Mouse (Mus musculus) right cerebral cortex, postnatal 25 days (tissue): ENCODE data around the gene Mllt10.
"Not testable (repeated sequence)": the region's sequence is repeated elsewhere in the genome, so short reads cannot be mapped to it uniquely, and the experiment has no call there.

ENCODE experiments used
- DNase-seq: peaks from one replicate; pipeline ENCODE4 v3.0.0; 2022

Gene Mllt10

DNA sequence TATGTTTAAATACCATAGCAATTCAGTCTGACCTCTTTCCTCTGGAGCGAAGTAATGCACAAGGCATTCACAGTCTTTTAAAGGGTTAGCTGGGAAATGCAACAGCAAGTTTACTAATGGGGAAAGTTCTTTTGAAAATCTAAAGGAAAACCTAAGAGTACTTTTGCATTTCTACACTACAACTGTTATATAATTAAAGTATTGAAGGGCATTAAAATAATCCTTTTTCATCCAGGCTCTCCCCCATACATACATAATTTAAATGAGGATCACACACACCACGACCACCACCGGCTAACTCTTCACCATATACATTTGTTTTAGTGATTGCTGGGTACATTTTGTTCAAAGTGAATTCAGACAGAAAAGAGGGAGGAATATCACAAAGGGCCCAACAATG, 2.5 kb upstream of the Mllt10 start:
- DNase-seq, result no peak

DNA sequence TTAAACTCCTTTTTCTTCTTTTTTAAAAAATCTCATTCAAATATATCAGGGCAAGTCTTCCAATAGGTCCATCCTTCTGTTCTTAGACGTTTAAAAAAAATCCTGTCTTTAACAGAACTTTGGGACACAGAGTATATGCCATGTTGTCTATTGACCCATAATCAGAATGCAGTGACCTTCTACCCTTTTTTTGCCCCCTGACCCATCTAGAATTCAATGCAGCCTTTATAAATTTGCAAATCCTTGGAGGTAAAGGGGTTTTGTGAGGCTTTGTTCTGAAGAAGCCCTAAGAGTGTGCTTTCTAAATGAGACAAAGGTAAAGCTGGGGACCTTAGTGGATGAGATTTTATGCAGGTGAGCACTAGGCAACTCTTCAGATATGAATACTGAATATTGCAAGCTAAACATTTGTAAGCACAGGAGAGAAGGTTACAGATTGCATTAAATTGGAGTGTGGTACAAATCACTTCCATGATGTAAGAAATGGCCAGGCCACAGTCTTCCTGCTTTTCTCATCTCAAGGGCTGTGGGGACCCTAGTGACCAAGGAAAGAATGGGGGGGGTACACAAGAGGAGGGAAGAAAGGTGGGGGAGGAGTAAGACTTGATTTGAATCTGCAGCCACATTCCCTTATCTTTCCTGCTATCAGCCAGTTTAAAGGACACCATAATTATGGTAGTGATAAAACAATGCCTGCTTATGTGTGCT, 1.6 kb upstream of the Mllt10 start:
- no peak for DNase-seq

DNA sequence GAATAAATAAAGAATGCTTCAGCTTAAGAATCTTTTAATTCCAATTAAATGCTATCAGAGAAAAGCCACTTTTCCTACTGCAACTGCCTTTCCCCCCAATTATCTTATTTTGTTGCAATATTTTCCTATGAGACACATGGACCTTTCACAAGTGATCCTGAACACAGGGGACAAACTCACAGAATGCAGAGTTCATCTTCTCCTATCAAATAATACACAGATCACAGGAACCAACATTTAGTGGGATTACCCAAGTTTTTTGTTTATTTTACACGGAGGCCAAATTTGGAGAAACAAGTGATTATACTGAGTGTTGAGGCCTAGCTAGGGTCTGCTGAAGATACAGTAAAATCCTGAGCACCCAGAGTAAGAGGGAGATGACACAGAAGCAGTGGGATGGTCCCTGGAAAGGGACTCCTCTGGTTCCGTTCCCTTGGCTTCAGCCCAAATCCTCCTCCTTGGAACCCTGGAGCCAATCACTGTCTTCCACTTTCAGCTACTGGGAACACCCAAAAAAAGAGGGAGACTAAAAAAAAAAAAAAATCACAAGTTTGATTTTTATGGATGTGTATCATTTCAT, 996 bp upstream of the Mllt10 start:
- DNase-seq, result no peak

DNA sequence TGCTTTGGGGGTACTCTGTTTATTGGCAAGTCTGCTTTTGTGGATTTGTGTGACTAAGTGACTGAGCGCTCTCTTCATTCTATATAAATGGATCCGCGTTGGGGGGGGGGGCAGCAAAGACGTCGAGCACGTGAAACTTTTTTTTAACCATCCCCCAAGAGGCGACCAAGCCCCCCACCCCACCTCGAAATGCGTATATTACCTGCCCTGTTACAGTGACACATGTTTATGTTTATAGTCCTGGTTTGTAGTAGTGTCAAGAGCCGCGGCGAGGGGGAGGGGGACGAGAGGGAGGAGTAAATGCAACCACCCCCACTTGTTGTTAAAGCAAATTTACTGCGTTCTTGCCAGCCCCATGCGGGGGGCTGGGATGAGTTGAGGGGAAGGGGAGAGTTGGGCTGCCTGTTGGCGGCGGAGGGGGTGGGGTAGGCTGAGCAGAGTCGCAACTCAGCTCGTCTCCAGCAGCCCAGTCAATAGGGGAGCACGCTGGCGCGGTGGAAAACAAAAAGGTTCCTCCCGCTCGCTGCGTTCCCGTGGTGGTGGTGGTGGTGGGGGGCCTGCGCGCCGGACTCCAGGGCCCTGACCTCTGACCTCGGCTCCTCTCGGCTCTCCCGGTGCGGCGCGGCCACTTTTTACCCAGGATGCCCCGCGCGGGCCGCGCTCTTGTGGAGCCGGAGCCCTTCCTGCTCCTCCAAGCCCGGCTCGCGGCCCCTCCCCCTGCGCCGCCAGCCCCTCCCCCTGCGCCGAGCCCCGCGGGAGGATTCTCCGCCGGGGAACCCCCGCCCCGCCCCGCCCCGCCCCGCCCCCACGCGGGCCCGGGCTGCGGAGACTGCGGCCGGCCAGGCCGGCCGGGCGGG, 1.1 kb downstream of the Mllt10 start:
- peak; percentile 92 for DNase-seq

DNA sequence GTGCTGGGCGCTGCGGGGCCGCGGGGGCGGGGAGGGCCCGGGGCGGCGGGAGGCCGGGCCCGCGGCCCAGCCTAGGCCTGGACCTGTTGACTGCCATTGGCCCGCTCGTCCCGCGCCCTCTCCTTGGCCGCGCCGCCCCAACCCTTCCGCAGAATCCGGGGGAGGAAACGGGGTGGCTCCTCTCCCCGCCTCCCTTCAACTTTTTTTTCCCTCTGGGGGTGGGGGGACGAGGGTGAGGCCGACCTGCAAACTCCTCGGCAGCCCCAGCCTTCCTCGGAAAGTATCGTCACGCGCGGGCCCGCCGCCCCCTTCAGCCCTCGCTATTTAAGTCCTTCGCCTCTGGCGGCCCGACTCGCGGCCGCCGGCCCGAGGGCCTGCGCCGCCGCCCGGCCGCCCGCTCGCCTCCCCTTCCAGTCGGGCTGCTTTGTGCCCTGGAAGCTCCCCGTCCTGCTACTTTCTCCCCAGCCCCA, 1.8 kb downstream of the Mllt10 start:
- peak; percentile 86 for DNase-seq

DNA sequence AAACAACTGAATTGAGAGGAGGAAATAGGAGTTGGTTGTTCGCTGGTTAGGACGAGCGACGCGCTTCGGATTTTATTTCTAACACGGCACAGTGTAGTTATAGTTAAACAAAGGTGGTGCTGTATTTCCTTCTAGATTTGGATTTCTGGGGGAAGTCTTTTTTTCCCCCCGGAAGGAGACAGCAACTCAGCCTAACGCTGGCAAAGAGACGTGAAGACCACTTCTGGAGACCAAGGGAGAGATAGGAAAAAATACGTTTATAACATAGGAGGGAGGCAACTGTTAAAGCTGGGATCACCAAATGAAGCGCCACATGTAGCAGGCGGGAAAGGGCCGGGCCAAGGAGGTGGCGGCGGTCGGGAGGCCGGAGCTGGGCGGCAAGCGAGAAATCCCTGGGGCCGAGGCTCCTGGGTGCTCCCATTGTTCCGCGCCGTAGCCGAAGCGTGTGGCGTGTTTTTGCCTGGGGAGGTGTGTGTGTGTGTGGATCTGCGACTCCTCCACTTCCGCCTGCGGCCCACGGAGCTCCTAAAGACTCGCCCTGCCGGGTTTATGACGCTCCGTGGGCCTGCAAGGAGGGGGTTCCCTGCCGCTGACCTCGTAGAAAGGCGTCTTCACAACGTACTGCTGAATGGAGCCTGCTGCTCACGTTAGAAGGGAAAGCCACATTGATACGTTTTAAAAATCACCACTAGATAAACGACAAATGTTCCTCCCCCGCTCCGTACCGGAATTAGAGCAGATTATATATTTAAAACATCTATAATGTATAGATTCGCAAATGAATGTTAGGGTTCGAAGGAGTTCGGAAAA, 2.5 kb downstream of the Mllt10 start:
- peak; percentile 66 for DNase-seq

DNA sequence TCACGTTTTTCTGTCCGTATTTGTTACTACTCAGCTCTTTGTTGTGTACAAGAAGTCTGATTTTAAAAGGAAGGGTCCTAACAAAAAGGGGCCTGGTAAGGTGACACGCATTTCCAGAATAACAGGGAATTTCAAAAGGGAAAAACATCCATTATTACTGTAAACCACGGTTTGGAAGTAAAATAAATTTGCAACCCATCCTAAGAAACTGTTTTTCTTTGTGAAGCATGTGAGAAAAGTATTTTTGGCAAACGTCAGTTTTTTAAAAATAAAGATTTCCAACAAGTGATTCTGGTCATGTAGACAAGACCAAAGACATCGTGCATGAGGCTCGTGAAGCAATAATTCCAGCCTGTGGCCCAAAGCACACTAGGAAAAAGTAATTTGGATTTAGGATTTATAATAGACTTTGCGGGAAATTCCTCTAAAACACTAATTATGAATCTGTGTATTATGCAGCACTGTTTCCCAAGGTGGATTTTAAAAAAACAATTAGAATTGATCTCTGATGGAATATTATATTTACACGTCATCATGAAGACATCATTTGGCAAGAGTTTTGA, 3.2 kb downstream of the Mllt10 start:
- DNase-seq, result no peak

DNA sequence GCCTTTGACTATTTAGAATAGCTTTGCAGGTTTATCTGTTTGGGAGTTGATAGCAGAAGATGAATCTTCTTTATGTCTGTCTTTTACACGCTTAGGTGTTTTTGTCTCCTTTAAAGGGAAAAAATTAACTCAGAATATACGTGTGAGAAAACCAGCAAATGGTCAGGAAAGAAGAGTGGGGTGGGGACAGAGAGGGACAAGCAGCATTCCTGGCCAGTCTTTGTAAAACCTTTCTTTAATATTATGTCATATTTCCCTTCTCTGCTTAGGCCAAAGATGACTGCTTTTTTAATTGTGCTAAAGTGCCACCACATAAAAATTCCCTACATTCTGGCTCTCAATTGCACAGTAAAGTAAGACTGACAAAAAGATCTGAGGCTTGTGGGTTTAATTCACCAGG, 4.0 kb downstream of the Mllt10 start:
- no peak for DNase-seq

DNA sequence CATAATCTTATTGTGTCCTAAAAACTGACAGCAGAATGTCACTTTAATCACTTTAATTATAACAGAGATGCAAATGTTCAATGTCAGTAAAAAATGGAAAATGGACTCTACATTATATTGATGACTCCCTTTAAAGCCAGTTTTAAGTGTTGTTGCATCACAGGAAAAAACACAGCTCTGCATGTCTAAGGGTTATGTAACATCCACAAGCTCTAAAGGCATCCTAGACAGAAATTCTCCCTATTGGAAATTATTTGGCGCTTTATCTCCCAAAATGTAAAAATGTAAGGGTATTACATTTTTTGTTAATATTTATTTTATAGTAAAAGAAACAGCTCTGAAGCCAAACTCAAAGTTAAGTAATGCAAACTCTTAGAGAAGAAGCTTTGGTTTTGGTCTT, 4.9 kb downstream of the Mllt10 start:
- no peak for DNase-seq

DNA sequence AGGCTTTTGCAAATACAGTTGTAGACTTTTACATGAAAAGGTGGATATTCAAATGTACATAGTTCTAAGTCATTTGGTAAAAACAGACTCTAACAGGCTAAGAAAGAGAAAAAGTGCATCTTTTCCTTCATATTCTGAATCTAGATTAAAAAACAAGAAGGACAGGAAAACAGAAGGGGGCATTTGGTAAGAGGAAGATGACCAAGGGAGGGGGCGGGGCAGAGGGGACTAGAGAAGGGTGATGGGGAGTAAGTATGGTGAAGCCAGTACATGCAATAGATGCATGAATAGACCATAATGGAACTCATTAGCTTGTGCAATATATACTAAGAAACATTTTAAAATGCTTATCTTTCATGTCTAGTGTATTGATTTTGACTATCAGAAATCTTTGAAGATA, 5.4 kb downstream of the Mllt10 start:
- no peak for DNase-seq

DNA sequence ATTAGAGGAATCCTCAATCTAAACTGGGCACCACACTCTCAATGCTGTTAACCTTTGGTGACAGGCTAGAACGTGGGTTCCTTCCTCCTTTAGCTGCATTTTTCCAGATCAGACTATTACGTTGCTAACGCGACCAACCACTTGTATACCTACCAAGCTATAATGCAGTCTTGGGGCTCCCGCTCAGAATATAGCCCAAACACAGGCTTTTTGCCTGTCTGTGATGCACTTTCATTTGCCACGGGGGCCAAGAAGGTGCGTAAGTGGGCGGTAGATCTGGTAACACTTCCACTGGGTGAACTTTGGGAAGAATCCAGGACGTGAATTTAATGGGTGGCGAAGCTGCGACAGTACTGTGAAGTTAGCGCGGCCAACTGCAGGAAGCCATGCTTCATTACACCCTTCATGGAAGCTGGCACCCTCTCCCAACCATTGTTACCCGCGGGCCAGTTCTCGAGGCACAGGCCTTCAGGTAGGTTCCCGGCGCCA, 8.8 kb downstream of the Mllt10 start:
- peak; percentile 67 for DNase-seq

DNA sequence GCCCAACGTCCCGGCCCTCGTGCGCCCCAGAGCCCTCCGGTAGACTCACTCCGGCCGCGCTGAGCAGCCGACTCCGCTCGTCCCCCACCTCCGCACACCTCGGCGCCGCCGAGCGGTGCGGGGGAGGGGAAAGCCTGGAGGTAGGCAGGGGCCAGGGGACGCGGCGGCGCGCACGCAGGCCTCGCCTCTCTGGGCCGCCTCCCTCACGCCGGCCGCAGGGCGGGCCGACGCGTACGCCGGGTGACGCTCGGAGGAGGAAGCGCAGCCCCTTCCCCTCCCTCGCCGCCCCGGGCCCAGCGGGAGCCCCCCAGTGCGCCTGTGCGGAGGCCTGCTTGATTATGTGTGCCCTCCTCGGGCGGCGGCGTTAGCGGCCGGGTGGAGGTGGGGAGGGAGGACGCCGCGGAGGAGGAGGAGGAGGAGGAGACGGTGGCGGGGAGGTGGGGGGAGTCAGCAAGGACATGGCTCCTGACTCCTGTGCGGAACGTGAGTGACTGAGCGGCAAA, 9.4 kb downstream of the Mllt10 start:
- peak; percentile 95 for DNase-seq

DNA sequence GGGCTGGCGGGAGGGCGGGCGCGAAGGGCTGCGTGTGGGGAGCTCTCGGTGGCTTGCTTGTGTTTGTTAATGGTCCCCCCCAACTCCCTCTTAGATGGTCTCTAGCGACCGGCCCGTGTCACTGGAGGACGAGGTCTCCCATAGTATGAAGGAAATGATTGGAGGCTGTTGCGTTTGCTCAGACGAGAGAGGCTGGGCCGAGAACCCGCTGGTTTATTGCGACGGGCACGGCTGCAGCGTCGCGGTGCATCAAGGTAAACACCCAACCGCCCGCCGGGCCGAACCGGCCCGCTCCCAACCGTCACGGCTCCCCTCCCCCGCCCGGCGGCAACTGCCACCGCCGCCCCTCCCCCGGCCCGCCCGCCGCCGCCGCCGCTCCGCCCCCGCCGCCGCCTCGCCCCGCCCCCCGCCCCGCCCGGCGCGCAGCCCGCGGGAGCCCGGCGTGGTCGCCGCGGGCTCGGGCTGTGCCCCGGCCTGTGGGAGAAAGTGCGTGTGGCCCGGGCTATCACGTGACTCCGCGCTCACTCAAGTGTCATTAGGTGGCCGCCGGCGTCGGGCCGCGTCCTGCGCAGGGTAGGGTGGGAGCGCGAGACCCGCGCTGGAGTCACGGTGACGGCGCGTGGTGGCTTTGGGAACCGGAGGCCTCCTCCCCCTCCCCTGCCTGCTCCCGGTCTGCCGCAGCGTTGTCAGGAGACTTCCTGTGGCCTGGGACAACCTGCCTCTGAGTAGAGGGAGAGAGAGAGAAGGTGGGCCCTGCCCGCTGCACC, 10.1 kb downstream of the Mllt10 start:
- DNase-seq, result peak; percentile 62

DNA sequence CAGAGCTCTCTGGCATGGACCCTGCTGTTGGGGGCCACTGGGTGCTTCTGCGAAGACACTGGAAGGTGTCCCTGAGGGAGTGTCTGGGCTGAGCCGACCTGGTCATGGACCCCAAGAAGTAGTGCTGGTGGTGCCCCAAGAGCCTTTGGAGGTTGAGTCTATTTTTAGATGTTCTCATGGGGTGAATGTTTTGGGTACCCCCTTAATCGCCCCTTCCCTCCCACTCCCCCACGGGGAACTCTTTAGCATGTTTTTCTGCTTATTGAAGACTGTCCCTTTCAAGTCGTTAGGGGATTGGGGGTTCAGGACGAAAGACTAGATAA, 10.6 kb downstream of the Mllt10 start:
- DNase-seq, result no peak

DNA sequence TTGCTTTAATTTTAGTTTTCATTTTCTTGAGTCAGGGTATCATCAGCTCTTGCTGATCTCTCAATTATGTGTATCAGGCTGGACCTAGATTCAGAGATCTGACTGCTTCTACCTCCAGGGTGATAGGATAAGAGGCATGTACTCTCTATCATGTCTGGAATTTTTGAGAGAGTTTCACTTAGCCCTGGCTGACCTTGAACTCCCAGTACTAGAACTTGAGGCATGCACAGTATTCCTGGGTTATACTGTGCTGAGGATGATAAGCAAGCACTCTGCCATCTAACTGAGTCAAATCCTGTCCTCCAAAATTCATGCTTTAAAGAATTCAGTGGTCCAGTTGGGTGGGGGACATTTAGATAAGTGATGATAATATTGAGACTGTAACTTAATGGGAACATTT, 11.4 kb downstream of the Mllt10 start:
- DNase-seq, result no peak

DNA sequence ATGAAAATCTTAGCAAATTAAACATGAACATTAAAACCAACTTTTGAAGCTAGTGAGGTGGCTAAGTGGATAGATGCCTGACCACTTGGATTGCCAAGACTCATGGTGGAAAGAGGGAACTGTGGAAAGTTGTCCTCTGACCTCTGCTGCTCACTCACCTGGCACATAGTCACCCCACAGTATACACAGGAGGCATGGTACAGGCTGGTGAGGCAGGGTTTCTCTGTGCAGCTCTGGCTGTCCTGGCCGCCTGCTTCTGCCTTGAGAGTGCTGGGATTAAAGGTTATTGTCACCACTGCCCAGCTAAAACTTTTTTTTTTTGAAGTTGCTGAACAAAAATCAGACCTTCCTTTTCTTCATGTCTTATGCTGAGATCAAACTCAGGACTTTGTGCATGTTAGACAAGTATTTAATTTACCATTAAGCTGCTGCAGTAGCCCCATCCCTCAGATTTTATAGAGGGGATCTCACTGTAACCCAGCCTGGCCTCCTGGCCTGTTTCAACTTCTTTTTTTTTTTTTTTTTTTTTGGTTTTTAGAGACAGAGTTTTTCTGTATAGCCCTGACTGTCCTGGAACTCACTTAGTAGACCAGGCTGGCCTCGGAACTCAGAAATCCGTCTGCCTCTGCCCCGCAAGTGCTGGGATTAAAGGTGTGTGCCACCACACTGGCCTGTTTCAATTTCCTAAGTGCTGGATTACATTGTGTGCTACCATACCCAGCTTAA, 13.2 kb downstream of the Mllt10 start:
- no peak for DNase-seq

DNA sequence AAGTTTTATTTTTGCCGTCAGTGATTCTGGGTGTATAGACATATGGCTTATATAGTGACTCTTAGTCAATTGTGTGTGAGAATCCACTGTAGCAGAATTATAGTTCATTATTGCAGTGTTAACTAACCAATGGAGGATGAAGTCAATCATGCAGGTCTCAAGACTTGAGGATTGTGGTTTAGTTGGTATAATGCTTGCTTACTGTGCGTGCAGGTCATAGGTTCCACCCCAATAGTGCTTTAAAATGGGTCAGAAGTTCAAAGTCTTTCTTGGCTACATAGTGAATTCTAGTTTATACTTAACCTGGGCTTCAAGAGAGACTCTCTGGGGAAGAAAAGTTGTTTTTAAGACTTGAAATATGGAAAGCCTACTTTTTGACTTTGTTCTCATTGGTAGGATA, 16.9 kb downstream of the Mllt10 start:
- DNase-seq, result no peak

DNA sequence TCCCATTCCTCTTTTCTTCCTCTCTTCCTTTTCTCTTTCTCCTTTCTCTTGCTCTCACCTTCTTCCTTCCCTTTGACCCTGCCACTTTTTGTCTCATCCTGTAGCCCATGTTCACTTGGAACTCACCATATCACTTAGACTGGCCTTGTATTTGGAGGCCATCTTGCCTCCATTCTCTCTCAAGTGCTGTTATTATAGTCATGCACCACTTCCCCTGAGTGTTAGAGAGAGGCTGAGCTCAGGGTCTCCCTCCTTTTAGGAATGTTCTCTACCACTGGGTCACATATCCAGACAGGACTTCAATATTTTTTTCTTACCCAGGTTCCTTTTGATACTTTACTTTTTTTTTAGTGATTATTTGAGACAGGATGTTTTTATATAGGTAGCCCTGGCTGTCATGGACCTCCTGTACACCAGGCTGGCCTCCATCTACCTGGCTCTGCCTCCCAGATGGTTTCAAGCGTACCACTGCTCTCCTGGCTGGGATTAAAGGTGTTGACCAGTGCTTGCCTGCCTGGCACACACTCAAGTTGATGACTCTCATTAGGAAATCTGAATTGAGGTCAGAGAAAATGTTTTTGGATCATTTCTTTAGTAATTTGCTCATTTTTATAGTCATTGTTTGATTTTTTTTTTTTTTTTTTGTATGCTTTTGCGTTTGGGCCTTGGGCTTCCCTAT, 25.3 kb downstream of the Mllt10 start:
- no peak for DNase-seq

DNA sequence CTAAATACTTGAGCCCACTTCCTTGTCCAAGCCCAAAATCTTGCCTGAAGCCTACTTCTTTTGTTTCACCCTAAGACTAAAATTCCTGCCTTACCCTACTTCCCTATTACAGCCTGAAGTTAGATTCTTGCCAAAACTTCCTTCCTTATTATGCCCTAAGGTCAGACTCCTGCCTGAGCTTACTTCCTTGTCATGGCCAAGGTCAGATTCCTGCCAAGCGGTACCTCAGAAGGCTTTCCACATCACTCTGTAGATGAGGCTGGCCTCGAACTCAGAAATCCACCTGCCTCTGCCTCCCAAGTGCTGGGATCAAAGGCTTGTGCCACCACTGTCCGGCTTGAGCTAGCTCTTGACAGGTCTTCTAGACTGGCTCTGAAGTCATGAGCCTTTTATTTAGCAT, 32.7 kb downstream of the Mllt10 start:
- not testable (repeated sequence) for DNase-seq

DNA sequence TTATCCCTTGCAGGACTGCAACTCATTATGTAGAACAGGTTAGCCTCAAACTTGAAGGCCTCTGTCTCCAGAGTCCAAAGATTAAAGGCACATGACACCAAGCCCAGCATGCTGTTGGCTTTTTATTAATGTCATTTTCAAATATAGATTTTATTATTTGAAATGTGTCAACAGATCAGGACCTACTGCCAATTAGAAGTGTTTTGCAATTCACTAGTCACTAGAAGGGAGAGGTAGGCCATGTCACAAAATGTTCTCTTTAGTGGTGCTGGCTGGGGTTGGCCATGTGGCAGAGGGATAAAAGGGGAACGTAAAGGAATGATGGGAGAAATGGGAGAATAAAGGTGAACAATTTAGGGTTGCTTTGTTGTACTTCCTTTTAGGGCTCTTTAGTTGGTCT, 38.8 kb downstream of the Mllt10 start:
- no peak for DNase-seq
